Mouse (Mus musculus) forebrain, embryonic 13.5 days (tissue): ENCODE data around the gene Ascc1. TPM values are rescaled to one million over a fixed set of nuclear protein-coding genes. Genes with fewer than 3 reads are reported as not detected.

ENCODE experiments used
- ATAC-seq: fragments of 200-750 bp; cut with Nextera tagmentation; 2 replicates; pipeline ENCODE4 v1.8.0; 2017
- H3K27ac ChIP-seq: fragments of 300-500 bp; sonication (generic); 2 replicates; pipeline ENCODE4 v1.5.1; 2015; ENCODE audit warnings: inconsistent platforms, mild to moderate bottlenecking, moderate library complexity
- H3K27me3 ChIP-seq: fragments of 300-500 bp; sonication (generic); 2 replicates; pipeline ENCODE4 v1.6.1; 2015; ENCODE audit warnings: mild to moderate bottlenecking, inconsistent platforms
- H3K36me3 ChIP-seq: fragments of 300-500 bp; sonication (generic); 2 replicates; pipeline ENCODE4 v1.6.1; 2015; ENCODE audit warnings: mild to moderate bottlenecking, inconsistent platforms; ENCODE audit not compliant: poor library complexity, severe bottlenecking
- H3K4me1 ChIP-seq: fragments of 300-500 bp; sonication (generic); 2 replicates; pipeline ENCODE4 v1.6.1; 2015; ENCODE audit warnings: inconsistent platforms
- H3K4me2 ChIP-seq: fragments of 300-500 bp; sonication (generic); 2 replicates; pipeline ENCODE4 v1.6.1; 2015; ENCODE audit warnings: inconsistent platforms, mild to moderate bottlenecking, moderate library complexity
- H3K4me3 ChIP-seq: fragments of 300-500 bp; sonication (generic); 2 replicates; pipeline ENCODE4 v1.5.1; 2015; ENCODE audit warnings: mild to moderate bottlenecking, inconsistent platforms
- H3K9ac ChIP-seq: fragments of 300-500 bp; sonication (generic); 2 replicates; pipeline ENCODE4 v1.6.1; 2015; ENCODE audit warnings: mild to moderate bottlenecking, inconsistent platforms
- H3K9me3 ChIP-seq: fragments of 300-500 bp; sonication (generic); replicated peaks from 2 replicates; pipeline ENCODE4 v1.6.1; 2016; ENCODE audit warnings: inconsistent platforms
- WGBS: fragments of 180-500 bp; shearing (Covaris S2); methylation state at CpG from one replicate; pipeline ENCODE4 v1.1.7; 2015; 5-methylcytosine and 5-hydroxymethylcytosine counted together
- polyA plus RNA-seq: library from polyadenylated mRNA; unstranded; fragments of >200 nt; fragmentation: Nextera tagmentation; extraction: Ambion mirVana; gene quantifications from 2 replicates; pipeline ENCODE4 v1.2.1, GENCODE M21; 2015

Ascc1 gene
- polyA plus RNA-seq, 1 experiment from 2014 or later, result 43.1 TPM

DNA sequence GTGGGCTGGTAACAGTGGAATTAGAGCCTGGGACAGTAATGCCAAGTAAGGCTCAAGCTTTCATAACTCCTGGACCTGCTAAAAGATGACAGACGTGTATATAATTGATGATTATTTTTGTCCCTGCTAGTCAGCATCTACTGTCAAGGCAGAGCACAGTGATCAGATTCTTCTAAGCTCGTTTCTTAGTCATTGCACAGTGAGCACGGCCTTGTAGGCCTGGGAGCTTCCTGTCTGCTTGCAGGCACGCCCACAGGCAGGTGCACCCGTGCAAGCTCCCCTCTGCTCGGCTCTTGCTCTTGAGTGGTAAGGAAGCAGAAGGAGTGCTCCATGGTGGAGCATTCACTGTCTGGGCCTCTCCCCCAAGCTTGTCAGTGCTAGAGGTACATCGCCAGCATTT lies 25.6 kb downstream of the Ascc1 start:
- peak overlapping the region; percentile 57 for H3K27ac ChIP-seq
- H3K27me3 ChIP-seq, result no peaks in the 10 kb centered on the region
- no peak for ATAC-seq
- H3K4me3 ChIP-seq, result no peak overlapping the region
- H3K9me3 ChIP-seq, result no peaks in the 10 kb centered on the region
- H3K9ac ChIP-seq, result no peak overlapping the region
- WGBS, result 77% methylated on average over 7 of the region's 7 CpGs
- H3K4me2 ChIP-seq, result no peak overlapping the region
- peaks cover 48% of the 10 kb centered on the region for H3K4me1 ChIP-seq
- H3K36me3 ChIP-seq, result peaks cover 3% of the 10 kb centered on the region; the same call in 1 of the 2 replicates

DNA sequence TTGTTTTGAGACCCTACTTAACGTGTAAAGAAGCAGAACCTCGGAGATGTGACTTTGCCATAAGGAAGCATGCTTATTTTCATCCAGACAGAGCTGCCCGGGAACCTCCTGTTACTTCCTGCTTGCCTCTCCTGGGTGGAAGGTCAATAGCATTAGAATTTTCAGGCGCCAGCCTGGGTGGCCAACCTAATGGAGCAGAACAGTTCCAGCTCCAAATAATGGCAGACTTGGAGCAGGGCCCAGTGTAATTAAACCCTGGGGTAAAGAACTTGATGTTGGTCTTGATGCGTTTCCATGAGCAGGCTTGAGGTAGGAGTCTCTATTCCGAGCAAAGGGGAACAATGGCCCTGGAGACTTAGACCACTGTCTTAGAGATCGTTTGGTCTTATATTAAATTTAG lies 26.4 kb downstream of the Ascc1 start:
- ATAC-seq, result peak; percentile 25; the same call in 1 of the 2 replicates
- H3K27ac ChIP-seq, result peak overlapping the region; percentile 25; the same call in 1 of the 2 replicates

DNA sequence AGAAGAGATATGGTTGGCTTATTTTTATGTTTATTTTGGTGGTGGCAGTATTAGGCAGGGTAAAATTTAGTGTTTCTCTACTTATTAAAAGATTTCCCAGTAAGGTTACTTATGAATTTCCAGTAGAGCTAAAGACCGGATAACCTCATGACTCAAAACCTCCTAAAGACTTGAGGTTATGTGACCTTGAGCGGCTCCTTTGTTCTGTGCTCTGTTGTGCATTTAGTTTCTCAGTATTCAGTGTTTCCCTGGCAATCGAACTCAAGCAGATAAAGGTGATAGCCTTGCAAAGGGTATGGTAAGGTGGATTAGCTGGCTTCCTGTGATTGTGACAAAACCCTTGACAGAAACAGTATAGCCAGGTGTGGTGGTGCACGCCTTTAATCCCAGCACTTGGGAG lies 26.8 kb downstream of the Ascc1 start:
- no peaks in the 10 kb centered on the region for H3K9me3 ChIP-seq
- no peak overlapping the region for H3K4me2 ChIP-seq
- ATAC-seq, result no peak
- no peaks in the 10 kb centered on the region for H3K27me3 ChIP-seq
- peaks cover 49% of the 10 kb centered on the region for H3K4me1 ChIP-seq
- peaks cover 3% of the 10 kb centered on the region; the same call in 1 of the 2 replicates for H3K36me3 ChIP-seq
- no peak overlapping the region for H3K27ac ChIP-seq
- H3K4me3 ChIP-seq, result no peak overlapping the region
- no peak overlapping the region for H3K9ac ChIP-seq
- WGBS, result 75% methylated on average over 4 of the region's 4 CpGs

More for the DNA sequence above, 26.4 kb downstream of the Ascc1 start:
- peaks cover 49% of the 10 kb centered on the region for H3K4me1 ChIP-seq
- no peak overlapping the region for H3K4me3 ChIP-seq
- H3K9ac ChIP-seq, result no peak overlapping the region
- 38% methylated on average over 7 of the region's 7 CpGs for WGBS
- H3K27me3 ChIP-seq, result no peaks in the 10 kb centered on the region
- H3K36me3 ChIP-seq, result peaks cover 3% of the 10 kb centered on the region; the same call in 1 of the 2 replicates
- no peak overlapping the region for H3K4me2 ChIP-seq
- H3K9me3 ChIP-seq, result no peaks in the 10 kb centered on the region

DNA sequence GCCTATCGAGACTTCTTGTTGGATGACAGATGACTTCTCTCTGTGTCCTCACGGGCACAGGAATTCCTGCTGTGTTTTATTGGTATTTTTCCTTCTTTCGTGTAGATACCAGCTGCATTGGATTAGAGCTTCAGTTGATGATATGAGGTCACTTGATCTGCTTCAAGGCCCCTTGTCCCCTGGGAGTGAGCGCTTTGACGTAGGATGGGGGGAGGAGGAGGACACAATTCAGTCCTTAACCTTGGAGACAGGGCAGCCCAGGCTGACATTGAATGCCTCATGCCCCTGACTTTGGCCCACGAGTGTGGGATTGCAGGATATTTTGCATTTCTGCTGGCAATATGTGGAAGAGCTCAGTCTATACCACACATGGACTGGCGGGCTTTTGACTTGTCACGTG lies 29.0 kb downstream of the Ascc1 start:
- ATAC-seq, result no peak
- no peaks in the 10 kb centered on the region for H3K36me3 ChIP-seq
- H3K4me1 ChIP-seq, result peaks cover 46% of the 10 kb centered on the region
- H3K27ac ChIP-seq, result peak overlapping the region; percentile 51; the same call in 1 of the 2 replicates
- H3K9me3 ChIP-seq, result no peaks in the 10 kb centered on the region
- no peak overlapping the region for H3K9ac ChIP-seq
- H3K4me2 ChIP-seq, result no peak overlapping the region
- WGBS, result 76% methylated on average over 8 of the region's 8 CpGs
- no peaks in the 10 kb centered on the region for H3K27me3 ChIP-seq
- no peak overlapping the region for H3K4me3 ChIP-seq

DNA sequence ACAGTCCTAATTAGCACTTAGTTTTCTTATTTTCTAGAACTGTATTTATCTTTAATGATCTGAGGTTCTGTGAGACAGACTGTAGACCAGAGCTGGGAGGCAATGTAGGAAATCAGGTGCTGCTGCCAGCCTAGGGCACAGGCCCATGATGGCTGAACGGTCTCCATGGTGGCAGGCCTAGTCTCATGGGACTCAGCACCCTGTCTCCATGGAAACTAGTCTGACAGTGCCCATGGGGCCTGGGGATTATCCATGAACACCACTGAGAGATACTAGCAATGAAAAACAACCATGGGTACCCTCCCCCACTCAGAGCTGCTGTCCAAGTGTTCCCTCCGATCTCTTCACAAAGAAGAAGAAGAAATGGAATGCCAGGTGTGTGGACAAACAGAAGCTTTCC lies 29.4 kb downstream of the Ascc1 start:
- Histone ChIP-seq H3K36me3 (no peaks in the 10 kb centered on the region), H3K4me1 (peaks cover 42% of the 10 kb centered on the region), H3K27me3 (no peaks in the 10 kb centered on the region), H3K4me3 (no peak overlapping the region), H3K9ac (no peak overlapping the region), H3K9me3 (no peaks in the 10 kb centered on the region), H3K27ac (peak overlapping the region; percentile 72), H3K4me2 (no peak overlapping the region)
- 35% methylated on average over 2 of the region's 2 CpGs for WGBS
- peak; percentile 57; the same call in 1 of the 2 replicates for ATAC-seq

DNA sequence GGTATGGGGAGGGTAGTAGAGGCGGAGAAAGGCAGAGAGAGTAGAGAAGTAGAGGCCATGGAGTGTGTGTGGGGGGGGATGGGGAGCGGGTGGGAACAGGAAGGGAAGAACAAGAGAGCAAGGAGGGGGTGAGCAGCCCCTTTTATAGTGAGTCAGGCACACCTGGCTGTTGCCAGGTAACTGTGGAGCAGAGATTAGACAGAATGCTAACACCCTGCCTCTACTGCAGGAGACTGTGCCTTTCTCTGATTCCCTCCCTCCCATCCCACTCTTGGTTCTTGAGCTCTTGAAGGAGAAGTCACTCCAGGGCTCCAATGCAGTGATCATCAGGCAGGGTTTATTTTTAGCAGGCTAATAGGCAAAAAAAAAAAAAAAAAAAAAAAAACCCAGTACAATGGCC lies 30.0 kb downstream of the Ascc1 start:
- 55% methylated on average over 2 of the region's 2 CpGs for WGBS
- H3K4me3 ChIP-seq, result no peak overlapping the region
- H3K36me3 ChIP-seq, result no peaks in the 10 kb centered on the region
- H3K4me2 ChIP-seq, result no peak overlapping the region
- H3K27me3 ChIP-seq, result no peaks in the 10 kb centered on the region
- no peaks in the 10 kb centered on the region for H3K9me3 ChIP-seq
- ATAC-seq, result peak; percentile 44; the same call in 1 of the 2 replicates
- peak overlapping the region; percentile 72 for H3K27ac ChIP-seq
- no peak overlapping the region for H3K9ac ChIP-seq
- peaks cover 35% of the 10 kb centered on the region for H3K4me1 ChIP-seq

DNA sequence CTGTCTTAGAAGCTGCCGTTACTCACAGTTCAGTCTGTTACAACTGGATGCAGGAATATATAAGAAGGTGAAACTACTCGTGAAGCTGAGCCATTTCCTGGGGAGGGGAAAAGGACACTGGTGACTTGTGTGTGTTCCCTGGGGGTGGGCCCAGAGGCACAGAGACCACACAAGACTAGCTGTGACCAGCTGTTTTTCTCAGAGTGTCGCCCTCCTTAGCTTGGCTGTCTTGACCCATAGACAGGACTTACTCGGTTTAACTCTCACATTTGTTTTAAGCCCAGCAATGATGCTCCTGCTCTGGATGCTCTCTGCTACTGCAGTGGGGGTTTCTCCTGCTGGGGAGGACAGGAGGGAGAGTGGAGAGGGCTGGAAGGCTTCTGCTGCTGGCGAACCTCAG lies 30.5 kb downstream of the Ascc1 start:
- Histone ChIP-seq H3K36me3 (no peaks in the 10 kb centered on the region), H3K4me2 (no peak overlapping the region), H3K27me3 (no peaks in the 10 kb centered on the region), H3K4me3 (no peak overlapping the region), H3K9ac (no peak overlapping the region), H3K9me3 (no peaks in the 10 kb centered on the region), H3K4me1 (peaks cover 31% of the 10 kb centered on the region), H3K27ac (no peak overlapping the region)
- ATAC-seq, result no peak
- WGBS, result 46% methylated on average over 5 of the region's 5 CpGs

DNA sequence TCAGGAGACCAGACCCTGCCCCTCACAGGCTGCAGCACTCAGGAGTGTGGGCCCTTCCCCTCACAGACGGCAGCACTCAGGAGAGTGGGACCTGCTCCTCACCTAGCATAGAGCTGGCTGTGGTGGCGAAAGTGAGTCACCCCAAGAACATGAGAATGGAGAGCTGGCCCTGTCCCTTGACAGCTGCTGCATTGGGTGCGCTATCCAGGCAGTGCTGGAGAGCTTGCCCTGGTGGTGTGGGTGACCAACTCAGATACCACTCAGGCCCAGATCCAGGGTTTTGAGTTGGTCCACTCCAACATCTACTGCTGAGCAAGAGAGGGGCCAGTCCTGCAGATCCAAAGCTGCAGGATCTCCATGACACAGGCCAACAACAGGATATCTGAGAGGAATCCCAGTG lies 32.0 kb downstream of the Ascc1 start:
- H3K4me2 ChIP-seq, result no peak overlapping the region
- WGBS, result 75% methylated on average over 3 of the region's 3 CpGs
- no peaks in the 10 kb centered on the region for H3K36me3 ChIP-seq
- no peak for ATAC-seq
- no peak overlapping the region for H3K4me3 ChIP-seq
- H3K9ac ChIP-seq, result no peak overlapping the region
- H3K27me3 ChIP-seq, result no peaks in the 10 kb centered on the region
- peaks cover 17% of the 10 kb centered on the region for H3K4me1 ChIP-seq
- H3K27ac ChIP-seq, result no peak overlapping the region
- no peaks in the 10 kb centered on the region for H3K9me3 ChIP-seq

DNA sequence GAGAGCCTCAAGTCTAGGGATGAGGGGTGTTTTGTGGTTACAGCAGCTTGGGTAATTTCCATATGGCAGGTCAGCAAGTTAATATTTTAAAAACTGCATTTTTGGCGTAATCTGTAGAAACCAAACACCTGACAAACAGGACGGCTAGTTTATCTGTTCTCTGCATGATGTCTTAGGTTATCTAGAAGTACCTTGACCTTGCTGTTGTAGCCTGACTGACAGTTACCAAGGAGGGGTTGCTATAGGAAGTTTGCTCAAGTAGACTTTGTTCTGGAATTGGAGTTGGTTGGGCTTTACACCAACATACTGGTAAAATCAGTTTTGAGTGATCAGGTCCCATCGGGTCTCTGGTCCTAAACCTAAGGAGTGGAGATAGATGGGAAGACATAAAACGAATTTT lies 33.1 kb downstream of the Ascc1 start:
- no peak for ATAC-seq
- 83% methylated on average over 4 of the region's 4 CpGs for WGBS
- H3K9ac ChIP-seq, result no peak overlapping the region
- no peak overlapping the region for H3K4me2 ChIP-seq
- no peaks in the 10 kb centered on the region for H3K9me3 ChIP-seq
- H3K4me1 ChIP-seq, result peaks cover 17% of the 10 kb centered on the region
- H3K4me3 ChIP-seq, result no peak overlapping the region
- H3K27me3 ChIP-seq, result no peaks in the 10 kb centered on the region
- no peak overlapping the region for H3K27ac ChIP-seq
- H3K36me3 ChIP-seq, result no peaks in the 10 kb centered on the region

DNA sequence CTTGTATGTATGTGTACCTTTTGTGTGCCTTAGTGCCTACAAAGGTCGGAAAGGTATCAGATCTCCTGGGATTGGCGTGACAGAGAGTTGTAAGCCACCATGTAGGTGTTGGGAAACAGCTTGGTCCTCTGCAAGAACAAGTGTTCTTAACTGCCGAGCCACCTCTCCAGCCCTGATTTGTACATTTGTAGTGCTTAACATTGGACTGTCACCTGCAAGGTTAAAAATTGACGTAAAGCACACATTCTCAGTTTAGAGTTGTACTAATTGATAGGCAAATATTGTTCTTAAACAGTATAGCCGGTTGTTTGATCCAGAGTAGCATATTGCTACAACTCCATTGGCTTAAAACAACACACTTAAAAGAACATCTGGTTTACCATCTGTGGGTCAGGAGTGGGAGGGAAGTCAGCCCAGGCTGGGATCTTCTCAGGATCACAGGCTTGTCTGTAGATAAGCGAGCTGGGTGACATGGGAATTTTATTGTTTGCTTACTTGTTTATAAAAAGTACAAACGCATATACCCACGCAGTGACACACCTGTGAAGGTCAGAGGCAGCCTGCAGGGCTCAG lies 39.8 kb downstream of the Ascc1 start:
- Histone ChIP-seq H3K4me2 (no peak overlapping the region), H3K4me1 (peaks cover 4% of the 10 kb centered on the region; the same call in 1 of the 2 replicates), H3K36me3 (no peaks in the 10 kb centered on the region), H3K9me3 (no peaks in the 10 kb centered on the region), H3K27me3 (no peaks in the 10 kb centered on the region), H3K9ac (no peak overlapping the region), H3K4me3 (no peak overlapping the region), H3K27ac (no peak overlapping the region)
- 91% methylated on average over 8 of the region's 8 CpGs for WGBS
- no peak for ATAC-seq

DNA sequence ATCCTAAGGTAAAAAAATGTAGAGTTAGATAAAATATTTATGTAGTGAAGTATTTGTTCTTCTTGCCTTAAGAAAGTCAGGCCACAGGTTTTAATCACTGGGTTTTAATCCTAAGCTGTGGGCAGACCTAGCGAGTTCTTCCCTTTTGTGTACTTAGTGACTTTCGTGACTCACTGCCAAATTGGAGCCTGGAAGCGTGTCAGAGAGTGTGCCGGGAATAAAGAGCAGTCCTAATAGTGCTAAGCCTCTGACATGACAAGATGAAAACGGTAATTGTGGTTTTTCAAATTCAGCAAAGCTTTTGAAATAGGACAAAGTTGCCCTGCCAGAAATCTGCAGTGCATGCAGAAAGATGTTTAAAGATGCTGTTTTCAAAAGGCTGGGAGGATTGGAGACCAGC lies 44.1 kb downstream of the Ascc1 start:
- Histone ChIP-seq H3K27ac (no peak overlapping the region), H3K4me3 (no peak overlapping the region), H3K9ac (no peak overlapping the region; the same call in 1 of the 2 replicates), H3K4me2 (no peak overlapping the region), H3K27me3 (no peaks in the 10 kb centered on the region), H3K9me3 (no peaks in the 10 kb centered on the region), H3K36me3 (peaks cover 10% of the 10 kb centered on the region; the same call in 1 of the 2 replicates), H3K4me1 (peaks cover 4% of the 10 kb centered on the region; the same call in 1 of the 2 replicates)
- ATAC-seq, result no peak
- WGBS, result 12% methylated on average over 5 of the region's 5 CpGs

DNA sequence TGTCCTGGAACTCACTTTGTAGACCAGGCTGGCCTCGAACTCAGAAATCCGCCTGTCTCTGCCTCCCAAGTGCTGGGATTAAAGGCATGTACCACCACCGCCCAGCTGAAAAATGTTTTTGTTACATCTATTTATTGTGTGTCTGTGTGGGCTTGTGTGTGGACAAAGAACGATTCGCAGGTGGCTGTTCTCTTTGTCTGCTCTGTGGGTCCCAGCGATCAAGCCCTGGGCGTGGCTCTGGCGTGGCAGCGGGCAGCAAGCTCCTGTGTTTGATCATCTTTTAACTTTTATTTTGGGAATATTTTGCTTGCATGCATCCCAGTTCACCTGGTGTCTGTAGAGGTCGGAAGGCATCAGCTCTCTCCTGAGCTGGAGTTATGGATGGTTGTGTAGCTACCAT lies 48.0 kb downstream of the Ascc1 start:
- no peak overlapping the region for H3K27ac ChIP-seq
- no peak overlapping the region for H3K4me3 ChIP-seq
- no peak overlapping the region for H3K9ac ChIP-seq
- no peaks in the 10 kb centered on the region for H3K9me3 ChIP-seq
- WGBS, result 94% methylated on average over 10 of the region's 10 CpGs
- no peak overlapping the region for H3K4me2 ChIP-seq
- ATAC-seq, result no peak
- peaks cover 10% of the 10 kb centered on the region; the same call in 1 of the 2 replicates for H3K36me3 ChIP-seq
- no peaks in the 10 kb centered on the region for H3K27me3 ChIP-seq
- peaks cover 4% of the 10 kb centered on the region; the same call in 1 of the 2 replicates for H3K4me1 ChIP-seq

DNA sequence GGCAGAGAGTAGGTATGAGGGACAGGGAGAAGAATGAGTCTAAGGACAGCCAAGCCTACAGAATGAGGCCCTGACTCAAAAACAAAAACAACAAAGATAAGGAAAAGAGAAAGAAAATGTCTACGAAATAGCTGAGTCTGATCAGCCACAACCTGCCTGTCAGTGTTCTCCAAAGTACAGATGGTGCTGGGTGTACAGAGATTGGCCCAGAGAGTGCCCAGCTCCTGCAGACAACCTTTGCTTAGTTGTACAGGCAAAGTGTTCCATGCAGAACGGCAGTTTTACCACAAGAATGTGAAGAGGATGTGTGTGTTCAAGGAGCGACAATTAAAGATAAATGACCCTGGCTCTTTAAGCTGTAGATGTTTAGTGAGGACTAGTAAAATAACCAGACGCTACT lies 50.5 kb downstream of the Ascc1 start:
- ATAC-seq, result no peak
- H3K9me3 ChIP-seq, result peaks cover 12% of the 10 kb centered on the region; the same call in 1 of the 2 replicates
- 82% methylated on average over 4 of the region's 4 CpGs for WGBS

More for the DNA sequence above, 50.5 kb downstream of the Ascc1 start:
- Histone ChIP-seq H3K27ac (no peak overlapping the region), H3K4me3 (no peak overlapping the region), H3K9ac (no peak overlapping the region), H3K36me3 (peaks cover 10% of the 10 kb centered on the region; the same call in 1 of the 2 replicates), H3K27me3 (no peaks in the 10 kb centered on the region), H3K4me1 (no peaks in the 10 kb centered on the region), H3K4me2 (no peak overlapping the region)
